Mouse (Mus musculus) stomach, postnatal 0 days (tissue): Measurements from ENCODE around the gene Cyp2c37. TPM values are rescaled to one million over a fixed set of nuclear protein-coding genes. Genes with fewer than 3 reads are reported as not detected.
"Not testable (repeated sequence)": the region's sequence is repeated elsewhere in the genome, so short reads cannot be mapped to it uniquely, and the experiment has no call there.

Experiments
- ATAC-seq: fragments of 200-750 bp; cut with Nextera tagmentation; 2 replicates; pipeline ENCODE4 v1.8.0; 2017; ENCODE audit not compliant: low FRiP score, low TSS enrichment
- DNase-seq: peaks from one replicate; pipeline ENCODE4 v3.0.0-alpha.2; 2016; ENCODE audit warnings: low spot score
- H3K27ac ChIP-seq: fragments of 300-500 bp; sonication (generic); replicated peaks from 2 replicates; pipeline ENCODE4 v1.5.1; 2014; ENCODE audit warnings: mild to moderate bottlenecking, control low read depth
- H3K27me3 ChIP-seq: fragments of 300-500 bp; sonication (generic); 2 replicates; pipeline ENCODE4 v1.6.1; 2014; ENCODE audit warnings: low read length; ENCODE audit not compliant: control insufficient read depth, insufficient read depth
- H3K36me3 ChIP-seq: fragments of 300-500 bp; sonication (generic); 2 replicates; pipeline ENCODE4 v1.6.1; 2014; ENCODE audit warnings: low read length, mixed read lengths; ENCODE audit not compliant: control insufficient read depth, insufficient read depth
- H3K4me1 ChIP-seq: fragments of 300-500 bp; sonication (generic); replicated peaks from 2 replicates; pipeline ENCODE4 v1.6.1; 2014; ENCODE audit warnings: antibody characterized with exemption; ENCODE audit not compliant: control insufficient read depth, insufficient read depth
- H3K4me2 ChIP-seq: fragments of 300-500 bp; sonication (generic); replicated peaks from 2 replicates; pipeline ENCODE4 v1.6.1; 2014; ENCODE audit warnings: low read depth, mild to moderate bottlenecking, control low read depth, moderate library complexity
- H3K4me3 ChIP-seq: fragments of 300-500 bp; sonication (generic); 2 replicates; pipeline ENCODE4 v1.5.1; 2014; ENCODE audit warnings: low read depth, low read length, control low read depth
- H3K9ac ChIP-seq: fragments of 300-500 bp; sonication (generic); 2 replicates; pipeline ENCODE4 v1.6.1; 2014; ENCODE audit warnings: mild to moderate bottlenecking, low read length, control low read depth, mixed read lengths
- H3K9me3 ChIP-seq: fragments of 300-500 bp; sonication (generic); 2 replicates; pipeline ENCODE4 v1.6.1; 2016; ENCODE audit warnings: low read length; ENCODE audit not compliant: control insufficient read depth
- CTCF ChIP-seq: IDR thresholded peaks from 2 replicates; pipeline ENCODE4 v1.5.1; 2016; ENCODE audit warnings: antibody characterized with exemption, low read depth, mild to moderate bottlenecking, moderate library complexity
- EP300 ChIP-seq: optimal IDR thresholded peaks from 2 replicates; pipeline ENCODE3; 2016; ENCODE audit warnings: antibody characterized with exemption
- WGBS: fragments of 180-500 bp; shearing (Covaris S2); extraction: QIAGEN DNeasy Blood & Tissue Kit; methylation state at CpG from one replicate; pipeline ENCODE4 v1.1.7; 2014; 5-methylcytosine and 5-hydroxymethylcytosine counted together
- polyA plus RNA-seq: library from polyadenylated mRNA; unstranded; fragments of >200 nt; fragmentation: Nextera tagmentation; extraction: Ambion mirVana; gene quantifications from 2 replicates; pipeline ENCODE4 v1.2.1, GENCODE M21; 2015

Gene Cyp2c37
- 0.13 TPM in 1 of 2 replicates, not detected in the other for polyA plus RNA-seq

DNA sequence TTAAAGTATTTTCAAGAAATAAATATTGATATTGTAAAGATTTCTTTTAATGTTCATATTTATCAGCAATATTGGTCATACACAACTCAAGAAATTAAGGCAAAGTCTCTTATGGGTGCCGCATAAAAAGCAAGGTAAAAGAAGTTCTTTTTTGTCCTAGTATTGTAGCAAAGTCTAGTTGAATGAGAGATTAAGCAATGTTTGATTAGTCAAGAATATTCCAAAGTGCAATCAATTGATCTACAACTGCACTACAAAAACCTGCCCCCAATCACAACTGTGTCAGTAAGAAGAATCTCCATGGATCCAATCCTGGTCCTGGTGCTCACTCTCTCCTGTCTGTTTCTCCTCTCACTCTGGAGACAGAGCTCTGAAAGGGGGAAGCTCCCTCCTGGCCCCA lies at the start of gene Cyp2c37:
TSS of gene Cyp2c37 (plus strand) at position 285 of the 400 bp plus-strand sequence.
- WGBS = 93% methylated on average over 1 of the region's 1 CpGs
- not testable (repeated sequence) for H3K4me3 ChIP-seq, ATAC-seq, H3K27me3 ChIP-seq, H3K4me1 ChIP-seq, H3K9me3 ChIP-seq, H3K4me2 ChIP-seq, DNase-seq, H3K27ac ChIP-seq, H3K36me3 ChIP-seq, H3K9ac ChIP-seq

DNA sequence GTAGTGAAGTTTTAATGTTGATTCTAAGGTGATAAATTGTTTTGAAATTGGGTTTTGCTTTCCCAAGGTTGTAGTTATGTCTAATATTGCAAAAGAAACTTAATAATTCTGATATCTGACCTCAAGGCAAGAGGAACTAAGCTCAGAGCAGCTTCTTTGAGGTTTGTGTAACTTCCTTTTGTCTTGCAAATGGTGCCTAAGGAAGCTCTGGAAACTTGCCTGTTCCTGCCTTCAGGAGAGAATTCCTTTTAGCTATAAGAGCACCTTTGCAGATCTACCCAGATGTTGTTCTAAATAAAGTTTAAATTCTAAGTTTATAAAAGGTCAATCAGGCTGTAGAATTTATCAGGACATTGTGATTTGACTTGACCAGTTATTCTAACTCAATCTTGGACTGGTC lies 31.4 kb upstream of the Cyp2c37 start:
- ATAC-seq = not testable (repeated sequence)

DNA sequence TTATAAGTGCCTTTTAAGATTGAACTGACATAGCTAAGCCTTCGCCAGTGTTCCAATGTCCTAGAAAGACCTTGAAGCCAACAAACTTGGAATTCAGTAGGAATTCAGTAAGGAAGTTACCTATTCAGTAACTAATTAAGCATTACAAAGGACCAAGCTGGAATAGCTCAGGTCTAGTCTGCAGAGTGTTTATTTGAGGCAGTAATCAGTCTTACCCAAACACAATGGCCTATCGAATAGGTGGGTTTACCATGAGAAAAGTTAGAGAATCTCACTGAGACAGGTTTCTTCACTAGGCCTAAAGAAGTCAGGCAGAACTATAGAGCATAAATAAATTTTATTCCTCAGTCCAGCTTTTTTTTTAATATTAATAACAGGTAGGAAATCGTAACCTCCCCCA lies 21.1 kb upstream of the Cyp2c37 start:
- H3K9ac ChIP-seq, H3K9me3 ChIP-seq, ATAC-seq, H3K27me3 ChIP-seq, H3K4me3 ChIP-seq, H3K36me3 ChIP-seq, DNase-seq, H3K27ac ChIP-seq, H3K4me2 ChIP-seq, H3K4me1 ChIP-seq: not testable (repeated sequence)
- 83% methylated on average over 3 of the region's 3 CpGs for WGBS

More for the DNA sequence above, 31.4 kb upstream of the Cyp2c37 start:
- DNase-seq, H3K27me3 ChIP-seq, H3K9me3 ChIP-seq, H3K27ac ChIP-seq, H3K4me1 ChIP-seq, H3K4me2 ChIP-seq, H3K36me3 ChIP-seq, H3K4me3 ChIP-seq, H3K9ac ChIP-seq: not testable (repeated sequence)

DNA sequence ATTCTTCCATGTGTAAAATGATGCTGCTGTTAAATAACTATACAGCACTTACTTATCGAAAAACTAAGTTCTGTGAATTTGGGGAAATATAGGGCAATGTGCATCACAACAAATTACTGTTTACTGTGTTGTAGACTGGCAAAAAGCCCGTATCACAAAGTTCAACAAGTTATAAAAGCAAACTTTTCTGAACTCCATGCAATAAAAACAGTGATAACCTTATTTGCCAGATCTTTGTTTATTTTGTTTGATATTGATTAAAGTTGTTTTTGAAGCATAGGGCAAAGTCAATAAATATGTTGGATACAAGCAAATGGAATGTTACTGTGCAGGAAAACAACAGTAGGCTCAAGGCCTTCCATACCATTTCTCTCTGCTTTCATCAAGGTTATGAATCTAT lies 2.8 kb upstream of the Cyp2c37 start:
- Histone ChIP-seq H3K4me2 (no peak overlapping the region), H3K27ac (no peak overlapping the region), H3K27me3 (no peaks in the 10 kb centered on the region), H3K4me1 (no peaks in the 10 kb centered on the region), H3K9ac (no peak overlapping the region), H3K9me3 (no peaks in the 10 kb centered on the region), H3K36me3 (no peaks in the 10 kb centered on the region), H3K4me3 (no peak overlapping the region)
- DNase-seq = no peak
- 60% methylated on average over 2 of the region's 2 CpGs for whole genome bisulfite sequencing
- TF ChIP-seq CTCF (no peak), EP300 (no peak)
- ATAC-seq = no peak

Other genes starting within 250 kb of the Cyp2c37 start
- gene Cyp2c40, start 179.6 kb upstream of the Cyp2c37 start, polyA plus RNA-seq = 0.19 and 0.25 TPM in 2 replicates
- gene Cyp2c69, start 105.6 kb upstream of the Cyp2c37 start, polyA plus RNA-seq = 0.08 and 0.21 TPM in 2 replicates
- not detected in 2 replicates for gene Cyp2c54, start 81.4 kb downstream of the Cyp2c37 start, polyA plus RNA-seq
- gene Cyp2c50, start 97.3 kb downstream of the Cyp2c37 start, polyA plus RNA-seq = not detected in 2 replicates
- 0.67 and 0.93 TPM in 2 replicates for gene Cyp2c70, start 194.9 kb downstream of the Cyp2c37 start, polyA plus RNA-seq